Mouse (Mus musculus) left cerebral cortex, adult 11 months (tissue): ENCODE data around the gene Hrh3.

Experiments used
- DNase-seq: peaks from one replicate; pipeline ENCODE4 v3.0.0; 2022; ENCODE audit warnings: low spot score

The Hrh3 gene

DNA sequence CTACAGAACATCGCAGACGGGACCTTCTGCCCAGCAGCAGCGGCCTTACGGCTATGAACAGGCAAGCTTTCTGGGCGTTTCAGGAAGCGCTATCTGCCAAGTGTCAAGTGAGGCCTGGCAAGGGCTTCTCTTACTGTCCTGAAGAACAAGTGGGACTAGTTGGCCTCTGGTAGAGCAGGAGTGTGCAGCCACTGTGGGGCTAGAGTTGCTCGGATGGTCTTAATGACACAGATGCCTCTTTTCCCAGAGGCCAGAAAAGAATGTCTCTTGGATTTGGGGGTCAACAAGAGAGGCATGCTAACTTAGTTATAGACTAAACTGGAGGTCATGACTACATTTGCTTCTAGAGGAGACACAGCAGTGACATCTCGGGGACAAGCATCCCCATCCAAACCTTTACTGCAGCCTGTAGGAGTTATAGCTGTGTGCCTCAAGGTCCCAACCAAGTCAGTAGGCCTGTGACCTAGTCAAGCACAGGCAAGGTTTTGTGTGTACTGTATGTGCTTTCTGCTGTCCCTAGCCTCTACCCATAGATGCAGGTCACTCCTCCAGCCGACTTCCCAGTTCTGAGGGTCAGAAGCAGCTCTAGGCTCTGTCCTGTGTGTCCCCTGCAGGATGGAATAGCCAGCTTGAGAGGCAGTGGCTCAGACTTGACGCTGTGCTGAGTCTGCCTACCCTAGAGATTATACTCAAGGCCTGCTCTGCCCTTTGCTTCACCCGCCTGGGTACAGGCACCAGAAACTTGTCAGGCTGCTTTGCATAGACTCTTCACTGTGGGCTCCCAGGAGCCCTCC lies 40.8 kb downstream of the Hrh3 start:
- no peak for DNase-seq

GRCm38 (mm10) chr2:180053001-180053400 lies 51.3 kb downstream of the Hrh3 start:
- DNase-seq: no peak

- no peak for DNase-seq
Observed at GRCm38 (mm10) chr2:180051986-180052733, 52.1 kb downstream of the Hrh3 start.

DNA sequence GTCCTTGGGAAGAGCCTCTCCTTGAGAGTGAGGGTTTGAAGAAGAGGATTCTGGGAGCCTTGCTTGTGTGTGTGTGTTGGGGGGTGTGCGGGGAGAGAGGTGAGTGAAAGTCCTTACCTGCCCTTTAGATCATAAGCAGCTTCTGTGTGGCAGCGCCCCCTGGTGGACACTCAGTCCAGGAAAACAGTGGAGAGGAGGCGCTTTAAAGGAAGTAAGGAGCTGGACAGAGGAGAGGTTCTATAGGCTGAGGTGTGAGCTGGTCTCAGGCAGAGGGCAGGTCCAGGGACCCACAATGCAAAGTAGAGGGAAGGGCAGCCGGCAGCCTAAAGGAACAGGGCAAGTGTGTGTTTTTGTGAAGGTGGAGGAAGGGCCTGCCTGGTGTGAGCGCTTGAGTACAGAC lies 53.3 kb downstream of the Hrh3 start:
- DNase-seq: peak; percentile 49
